Mouse (Mus musculus): Measurements from ENCODE around the gene Zfp870. TPM values are rescaled to one million over a fixed set of nuclear protein-coding genes. Genes with fewer than 3 reads are reported as not detected.
A peak's percentile ranks its signal among the peaks of the same experiment; 100 is the strongest.

Gene Zfp870
- total RNA-seq, 1 experiment: 9.5 TPM

- Histone ChIP-seq H3K9me3 (ENCODE audit: control insufficient read depth, insufficient read depth, low read depth, low read length) (no peaks in the 10 kb centered on the region), H3K9ac (ENCODE audit: insufficient read depth, low read depth, low read length, poor library complexity, severe bottlenecking) (no peak overlapping the region), H3K27ac (ENCODE audit: insufficient read depth, low read depth, low read length, poor library complexity, severe bottlenecking) (no peak overlapping the region), H3K4me1 (ENCODE audit: control insufficient read depth in 2 of 2, insufficient read depth in 2 of 2, low read length in 2 of 2, poor library complexity in 1 of 2) (peaks cover 2 to 6% of the 10 kb centered on the region in 2 experiments; a peak in 2 of 4 replicates), H3K4me3 (ENCODE audit: insufficient read depth in 1 of 2, low read depth in 1 of 2, low read length in 2 of 2, poor library complexity in 1 of 2, severe bottlenecking in 1 of 2) (no peak overlapping the region; a peak in 1 of 4 replicates), H3K36me3 (ENCODE audit: control insufficient read depth, insufficient read depth, low read length, poor library complexity, severe bottlenecking) (no peaks in the 10 kb centered on the region)
- no peak for TF ChIP-seq MAFK (IDR thresholded peaks at IDR 0.05; ENCODE audit: insufficient read depth, low read depth, low read length)
- no peak for TF ChIP-seq ZNF384 (IDR thresholded peaks at IDR 0.05; ENCODE audit: low read depth, low read length)
- no peak for TF ChIP-seq CHD2 (IDR thresholded peaks at IDR 0.05; ENCODE audit: low read depth, low read length)
- no peak for TF ChIP-seq ZC3H11A (IDR thresholded peaks at IDR 0.05; ENCODE audit: borderline replicate concordance, low read depth, low read length)
- no peak for DNase-seq (ENCODE audit: low read depth, low spot score)
- in situ Hi-C loops (cut with MboI; ENCODE audit: low sequenced_read_pairs in 2 of 2, unreplicated experiment in 2 of 2): no loop called here
Observed at GRCm38 (mm10) chr17:32906172-32906571, 14.7 kb upstream of the Zfp870 start.

GRCm38 (mm10) chr17:32905239-32905638, 13.8 kb upstream of the Zfp870 start:
- Histone ChIP-seq H3K36me3 (ENCODE audit: control insufficient read depth, insufficient read depth, low read length, poor library complexity, severe bottlenecking) (no peaks in the 10 kb centered on the region), H3K4me1 (ENCODE audit: control insufficient read depth in 2 of 2, insufficient read depth in 2 of 2, low read length in 2 of 2, poor library complexity in 1 of 2) (peaks cover 2 to 7% of the 10 kb centered on the region in 2 experiments; a peak in 3 of 4 replicates), H3K9ac (ENCODE audit: insufficient read depth, low read depth, low read length, poor library complexity, severe bottlenecking) (peak overlapping the region; percentile 36; the same call in 1 of the 2 replicates), H3K4me3 (ENCODE audit: insufficient read depth in 1 of 2, low read depth in 1 of 2, low read length in 2 of 2, poor library complexity in 1 of 2, severe bottlenecking in 1 of 2) (peak overlapping the region; percentile 50 to 53), H3K27ac (ENCODE audit: insufficient read depth, low read depth, low read length, poor library complexity, severe bottlenecking) (no peak overlapping the region), H3K9me3 (ENCODE audit: control insufficient read depth, insufficient read depth, low read depth, low read length) (no peaks in the 10 kb centered on the region)
- peak; percentile 88 for DNase-seq (ENCODE audit: low read depth, low spot score)
- in situ Hi-C loops (cut with MboI; ENCODE audit: low sequenced_read_pairs in 2 of 2, unreplicated experiment in 2 of 2): no loop called here
- no peak for TF ChIP-seq HCFC1 (IDR thresholded peaks at IDR 0.05; ENCODE audit: borderline replicate concordance, insufficient read depth, low read length)
- no peak for TF ChIP-seq ZC3H11A (IDR thresholded peaks at IDR 0.05; ENCODE audit: borderline replicate concordance, low read depth, low read length)
- TF ChIP-seq CHD2 (IDR thresholded peaks at IDR 0.05; ENCODE audit: low read depth, low read length): no peak
- no peak for TF ChIP-seq MAFK (IDR thresholded peaks at IDR 0.05; ENCODE audit: insufficient read depth, low read depth, low read length)
- no peak for TF ChIP-seq ZNF384 (IDR thresholded peaks at IDR 0.05; ENCODE audit: low read depth, low read length)

- Histone ChIP-seq H3K9me3 (ENCODE audit: control insufficient read depth, insufficient read depth, low read depth, low read length) (no peaks in the 10 kb centered on the region), H3K36me3 (ENCODE audit: control insufficient read depth, insufficient read depth, low read length, poor library complexity, severe bottlenecking) (no peaks in the 10 kb centered on the region), H3K9ac (ENCODE audit: insufficient read depth, low read depth, low read length, poor library complexity, severe bottlenecking) (no peak overlapping the region), H3K27ac (ENCODE audit: insufficient read depth, low read depth, low read length, poor library complexity, severe bottlenecking) (no peak overlapping the region), H3K4me1 (ENCODE audit: control insufficient read depth in 2 of 2, insufficient read depth in 2 of 2, low read length in 2 of 2, poor library complexity in 1 of 2) (peaks cover 7 to 10% of the 10 kb centered on the region in 2 experiments; a peak in 3 of 4 replicates), H3K4me3 (ENCODE audit: insufficient read depth in 1 of 2, low read depth in 1 of 2, low read length in 2 of 2, poor library complexity in 1 of 2, severe bottlenecking in 1 of 2) (no peak overlapping the region)
- in situ Hi-C loops (cut with MboI; ENCODE audit: low sequenced_read_pairs in 2 of 2, unreplicated experiment in 2 of 2): no loop called here
- DNase-seq (ENCODE audit: low read depth, low spot score): no peak
- TF ChIP-seq MAFK (IDR thresholded peaks at IDR 0.05; ENCODE audit: insufficient read depth, low read depth, low read length) (no peak), HCFC1 (IDR thresholded peaks at IDR 0.05; ENCODE audit: borderline replicate concordance, insufficient read depth, low read length) (no peak), ZNF384 (IDR thresholded peaks at IDR 0.05; ENCODE audit: low read depth, low read length) (no peak), CHD2 (IDR thresholded peaks at IDR 0.05; ENCODE audit: low read depth, low read length) (no peak), ZC3H11A (IDR thresholded peaks at IDR 0.05; ENCODE audit: borderline replicate concordance, low read depth, low read length) (no peak)
Observed at GRCm38 (mm10) chr17:32904414-32904813, 13.0 kb upstream of the Zfp870 start.

GRCm38 (mm10) chr17:32901751-32902525, 10.5 kb upstream of the Zfp870 start:
- TF ChIP-seq ZC3H11A (IDR thresholded peaks at IDR 0.05; ENCODE audit: borderline replicate concordance, low read depth, low read length) (no peak), CHD2 (IDR thresholded peaks at IDR 0.05; ENCODE audit: low read depth, low read length) (peak; percentile 38; the same call in 1 of the 2 replicates)
- H3K9me3 ChIP-seq (ENCODE audit: control insufficient read depth, insufficient read depth, low read depth, low read length): no peaks in the 10 kb centered on the region
- in situ Hi-C loops (cut with MboI; ENCODE audit: low sequenced_read_pairs in 2 of 2, unreplicated experiment in 2 of 2): no loop called here
- no peak overlapping the region for H3K9ac ChIP-seq (ENCODE audit: insufficient read depth, low read depth, low read length, poor library complexity, severe bottlenecking)
- H3K27ac ChIP-seq (ENCODE audit: insufficient read depth, low read depth, low read length, poor library complexity, severe bottlenecking): peak overlapping the region; percentile 92
- H3K36me3 ChIP-seq (ENCODE audit: control insufficient read depth, insufficient read depth, low read length, poor library complexity, severe bottlenecking): no peaks in the 10 kb centered on the region
- peaks cover 7 to 14% of the 10 kb centered on the region in 2 experiments; a peak in 3 of 4 replicates for H3K4me1 ChIP-seq (ENCODE audit: control insufficient read depth in 2 of 2, insufficient read depth in 2 of 2, low read length in 2 of 2, poor library complexity in 1 of 2)
- H3K4me3 ChIP-seq (ENCODE audit: insufficient read depth in 1 of 2, low read depth in 1 of 2, low read length in 2 of 2, poor library complexity in 1 of 2, severe bottlenecking in 1 of 2): no peak overlapping the region
- no peak for DNase-seq (ENCODE audit: low read depth, low spot score)
